Mouse (Mus musculus) limb, embryonic 15.5 days (tissue): ENCODE results near the gene Ssbp4. TPM values are rescaled to one million over a fixed set of nuclear protein-coding genes. Genes with fewer than 3 reads are reported as not detected.
A peak's percentile ranks its signal among the peaks of the same experiment; 100 is the strongest.

Experiments
- ATAC-seq: fragments of 200-750 bp; cut with Nextera tagmentation; 2 replicates; pipeline ENCODE4 v1.8.0; 2017; ENCODE audit warnings: low read depth, moderate TSS enrichment; ENCODE audit not compliant: insufficient number of reproducible peaks, low FRiP score, low TSS enrichment
- H3K27ac ChIP-seq: fragments of 300-500 bp; sonication (generic); 2 replicates; pipeline ENCODE4 v1.5.1; 2015; ENCODE audit warnings: moderate library complexity, mild to moderate bottlenecking, inconsistent platforms
- H3K27me3 ChIP-seq: fragments of 300-500 bp; sonication (generic); 2 replicates; pipeline ENCODE4 v1.6.1; 2015; ENCODE audit warnings: inconsistent platforms
- H3K36me3 ChIP-seq: fragments of 300-500 bp; sonication (generic); 2 replicates; pipeline ENCODE4 v1.6.1; 2015; ENCODE audit warnings: inconsistent platforms
- H3K4me1 ChIP-seq: fragments of 300-500 bp; sonication (generic); 2 replicates; pipeline ENCODE4 v1.6.1; 2015; ENCODE audit warnings: inconsistent platforms
- H3K4me2 ChIP-seq: fragments of 300-500 bp; sonication (generic); 2 replicates; pipeline ENCODE4 v1.6.1; 2015; ENCODE audit warnings: mild to moderate bottlenecking, inconsistent platforms
- H3K4me3 ChIP-seq: fragments of 300-500 bp; sonication (generic); 2 replicates; pipeline ENCODE4 v1.5.1; 2015; ENCODE audit warnings: mild to moderate bottlenecking, inconsistent platforms
- H3K9ac ChIP-seq: fragments of 300-500 bp; sonication (generic); 2 replicates; pipeline ENCODE4 v1.6.1; 2015; ENCODE audit warnings: inconsistent platforms
- H3K9me3 ChIP-seq: fragments of 300-500 bp; sonication (generic); 2 replicates; pipeline ENCODE4 v1.6.1; 2016; ENCODE audit warnings: inconsistent platforms
- WGBS: fragments of 180-500 bp; shearing (Covaris S2); methylation state at CpG from one replicate; pipeline ENCODE4 v1.1.7; 2015; 5-methylcytosine and 5-hydroxymethylcytosine counted together
- polyA plus RNA-seq: library from polyadenylated mRNA; unstranded; fragments of >200 nt; fragmentation: Nextera tagmentation; extraction: Ambion mirVana; gene quantifications from 2 replicates; pipeline ENCODE4 v1.2.1, GENCODE M21; 2015

The Ssbp4 gene
- polyA plus RNA-seq, 1 experiment from 2014 or later: 119 TPM

- peak overlapping the region; percentile 77 for H3K4me3 ChIP-seq
- H3K9me3 ChIP-seq: no peaks in the 10 kb centered on the region
- peak overlapping the region; percentile 44 for H3K9ac ChIP-seq
- H3K27ac ChIP-seq: peak overlapping the region; percentile 99
- WGBS: 0% methylated on average over 6 of the region's 6 CpGs
- H3K27me3 ChIP-seq: no peaks in the 10 kb centered on the region
- no peak for ATAC-seq
- no peaks in the 10 kb centered on the region for H3K36me3 ChIP-seq
- peaks cover 47% of the 10 kb centered on the region for H3K4me1 ChIP-seq
- H3K4me2 ChIP-seq: peak overlapping the region; percentile 95
Observed at GRCm38 (mm10) chr8:70611849-70612248, 3.2 kb upstream of the Ssbp4 start.

DNA sequence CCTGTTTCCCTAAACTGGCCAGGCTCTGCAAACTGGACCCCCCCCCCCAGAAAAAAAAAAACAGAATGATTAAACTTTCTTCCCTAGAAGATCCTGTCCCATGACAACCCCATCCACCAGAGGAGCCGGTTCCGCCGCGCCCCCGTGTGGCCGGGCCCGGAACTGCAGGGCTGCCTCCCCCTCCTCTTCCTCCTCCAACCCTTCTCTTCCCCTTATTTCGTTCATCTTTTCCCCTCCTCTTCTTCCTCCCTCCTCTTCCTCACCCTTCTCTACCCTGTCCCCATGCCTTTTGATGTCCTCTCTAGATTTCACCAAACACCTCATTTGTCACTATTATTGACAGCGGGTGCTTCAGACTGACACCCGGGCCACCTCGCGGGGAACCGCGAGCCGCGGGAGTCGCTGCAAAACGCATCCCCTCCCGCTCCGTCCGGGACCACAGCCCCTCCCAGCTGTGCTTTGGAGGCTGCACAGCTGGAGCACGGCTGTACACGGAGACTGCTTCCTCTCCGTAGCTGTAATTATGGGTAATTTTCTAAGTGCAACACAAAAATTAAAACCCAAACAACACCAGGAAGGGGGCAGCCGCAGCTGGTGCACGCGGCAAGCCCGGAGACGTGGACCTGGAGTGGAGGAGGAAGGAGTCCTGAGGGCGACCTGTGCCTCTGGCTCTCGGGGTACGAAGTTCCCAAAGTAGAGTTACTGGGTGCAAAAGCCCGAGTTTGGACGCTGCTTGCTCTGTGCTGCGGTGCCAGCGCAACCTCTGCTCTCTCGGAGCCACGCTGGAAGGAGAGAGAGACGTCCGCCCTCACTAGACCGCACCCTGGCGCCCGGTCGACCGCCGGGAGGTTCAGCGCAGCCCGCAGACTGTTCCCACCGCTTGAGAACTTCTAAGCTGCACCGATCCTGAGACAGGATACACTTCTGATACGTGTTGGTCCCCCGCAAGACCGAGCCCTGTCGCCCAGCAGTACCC, 2.4 kb upstream of the Ssbp4 start:
- H3K4me1 ChIP-seq: peaks cover 55% of the 10 kb centered on the region
- no peak for ATAC-seq
- WGBS: under 1% methylated on average over 54 of the region's 54 CpGs

GRCm38 (mm10) chr8:70609849-70610795, 1.4 kb upstream of the Ssbp4 start:
- peak overlapping the region; percentile 77 for H3K4me3 ChIP-seq
- ATAC-seq: peak; percentile 78
- H3K9ac ChIP-seq: peak overlapping the region; percentile 58
- no peaks in the 10 kb centered on the region for H3K9me3 ChIP-seq
- H3K4me2 ChIP-seq: peak overlapping the region; percentile 95
- no peaks in the 10 kb centered on the region for H3K27me3 ChIP-seq
- under 1% methylated on average over 42 of the region's 45 CpGs for WGBS
- H3K27ac ChIP-seq: peak overlapping the region; percentile 99
- H3K4me1 ChIP-seq: peaks cover 56% of the 10 kb centered on the region
- no peaks in the 10 kb centered on the region for H3K36me3 ChIP-seq

More for the DNA sequence above, 2.4 kb upstream of the Ssbp4 start:
- H3K27me3 ChIP-seq: no peaks in the 10 kb centered on the region
- peak overlapping the region; percentile 77 for H3K4me3 ChIP-seq
- peak overlapping the region; percentile 44 for H3K9ac ChIP-seq
- no peaks in the 10 kb centered on the region for H3K36me3 ChIP-seq
- no peaks in the 10 kb centered on the region for H3K9me3 ChIP-seq
- H3K4me2 ChIP-seq: peak overlapping the region; percentile 95
- H3K27ac ChIP-seq: peak overlapping the region; percentile 99

DNA sequence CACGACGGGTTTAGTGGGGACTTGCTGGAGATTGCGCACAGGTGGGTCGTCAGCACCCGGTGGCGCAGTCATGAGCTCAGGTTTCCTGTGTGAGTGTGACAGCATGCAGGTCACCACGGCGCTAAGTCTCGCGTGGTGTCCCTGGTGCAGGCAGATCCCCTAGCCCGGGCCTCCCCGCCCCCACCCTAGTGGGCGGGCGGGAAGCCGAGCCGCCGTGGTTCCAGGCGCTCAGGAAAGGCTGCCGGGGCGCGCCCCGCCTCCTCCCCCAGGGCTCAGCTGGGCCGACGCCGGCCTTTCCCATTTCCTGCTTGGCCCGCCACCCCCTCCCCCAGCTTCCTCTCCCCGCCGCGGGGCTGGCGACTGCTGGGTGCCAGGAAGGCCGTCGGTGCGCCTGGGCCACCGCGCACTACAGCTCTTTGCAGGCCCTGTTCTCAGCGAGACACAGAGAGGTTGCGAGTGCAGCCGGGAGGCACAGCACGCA, 736 bp upstream of the Ssbp4 start:
- Histone ChIP-seq H3K4me3 (peak overlapping the region; percentile 77), H3K4me2 (peak overlapping the region; percentile 95), H3K27me3 (no peaks in the 10 kb centered on the region), H3K9ac (peak overlapping the region; percentile 58), H3K4me1 (peaks cover 59% of the 10 kb centered on the region), H3K27ac (peak overlapping the region; percentile 99), H3K36me3 (0 out of 2 replicates have a peak, but pooled peaks cover 4% of the 10 kb centered on the region), H3K9me3 (no peaks in the 10 kb centered on the region)
- under 1% methylated on average over 38 of the region's 39 CpGs for WGBS
- ATAC-seq: peak; percentile 76

- peak overlapping the region; percentile 77 for H3K4me3 ChIP-seq
- H3K4me2 ChIP-seq: peak overlapping the region; percentile 95
- peak overlapping the region; percentile 99 for H3K27ac ChIP-seq
- H3K9me3 ChIP-seq: no peaks in the 10 kb centered on the region
- H3K27me3 ChIP-seq: no peaks in the 10 kb centered on the region
- no peak for ATAC-seq
- peak overlapping the region; percentile 85 for H3K9ac ChIP-seq
- H3K36me3 ChIP-seq: peaks cover 9% of the 10 kb centered on the region; the same call in 1 of the 2 replicates
- peaks cover 63% of the 10 kb centered on the region for H3K4me1 ChIP-seq
- 1% methylated on average over 72 of the region's 84 CpGs for WGBS
Observed at GRCm38 (mm10) chr8:70607898-70608748, 549 bp downstream of the Ssbp4 start.

DNA sequence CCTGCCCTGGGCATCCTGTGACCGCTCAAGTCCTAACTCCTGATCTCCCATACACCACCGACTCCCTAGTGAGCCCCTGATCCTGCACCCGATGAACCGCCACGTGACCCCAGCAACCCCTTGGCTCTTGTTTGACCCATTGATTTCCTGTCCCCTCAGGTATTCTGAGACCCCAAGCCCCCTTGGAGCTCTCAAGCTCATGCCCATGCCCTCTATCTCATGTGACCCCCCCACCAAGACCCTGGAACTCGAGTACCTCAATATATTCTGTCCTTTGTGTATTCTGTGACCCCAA, 1.1 kb downstream of the Ssbp4 start:
- H3K27me3 ChIP-seq: no peaks in the 10 kb centered on the region
- WGBS: 13% methylated on average over 6 of the region's 6 CpGs
- H3K9ac ChIP-seq: peak overlapping the region; percentile 85
- H3K4me1 ChIP-seq: peaks cover 63% of the 10 kb centered on the region
- ATAC-seq: no peak
- H3K36me3 ChIP-seq: peaks cover 15% of the 10 kb centered on the region; the same call in 1 of the 2 replicates
- H3K4me2 ChIP-seq: peak overlapping the region; percentile 95
- peak overlapping the region; percentile 77 for H3K4me3 ChIP-seq
- no peaks in the 10 kb centered on the region for H3K9me3 ChIP-seq
- peak overlapping the region; percentile 99 for H3K27ac ChIP-seq

- WGBS: 51% methylated on average over 18 of the region's 18 CpGs
- Histone ChIP-seq H3K9ac (peak overlapping the region; percentile 85), H3K27me3 (no peaks in the 10 kb centered on the region), H3K4me2 (peak overlapping the region; percentile 95), H3K9me3 (no peaks in the 10 kb centered on the region), H3K4me1 (peaks cover 60% of the 10 kb centered on the region), H3K4me3 (peak overlapping the region; percentile 77), H3K27ac (peak overlapping the region; percentile 99; the same call in 1 of the 2 replicates), H3K36me3 (peaks cover 20% of the 10 kb centered on the region; the same call in 1 of the 2 replicates)
- ATAC-seq: no peak
Observed at GRCm38 (mm10) chr8:70606780-70607602, 1.7 kb downstream of the Ssbp4 start.

GRCm38 (mm10) chr8:70605871-70606779, 2.5 kb downstream of the Ssbp4 start:
- H3K4me1 ChIP-seq: peaks cover 57% of the 10 kb centered on the region
- H3K9me3 ChIP-seq: no peaks in the 10 kb centered on the region
- peaks cover 23% of the 10 kb centered on the region; the same call in 1 of the 2 replicates for H3K36me3 ChIP-seq
- no peaks in the 10 kb centered on the region for H3K27me3 ChIP-seq
- no peak for ATAC-seq
- H3K4me3 ChIP-seq: 0 out of 2 replicates have a peak overlapping the region, but pooled peaks have one; percentile 77
- no peak overlapping the region for H3K4me2 ChIP-seq
- no peak overlapping the region for H3K9ac ChIP-seq
- WGBS: 86% methylated on average over 9 of the region's 9 CpGs
- no peak overlapping the region for H3K27ac ChIP-seq

DNA sequence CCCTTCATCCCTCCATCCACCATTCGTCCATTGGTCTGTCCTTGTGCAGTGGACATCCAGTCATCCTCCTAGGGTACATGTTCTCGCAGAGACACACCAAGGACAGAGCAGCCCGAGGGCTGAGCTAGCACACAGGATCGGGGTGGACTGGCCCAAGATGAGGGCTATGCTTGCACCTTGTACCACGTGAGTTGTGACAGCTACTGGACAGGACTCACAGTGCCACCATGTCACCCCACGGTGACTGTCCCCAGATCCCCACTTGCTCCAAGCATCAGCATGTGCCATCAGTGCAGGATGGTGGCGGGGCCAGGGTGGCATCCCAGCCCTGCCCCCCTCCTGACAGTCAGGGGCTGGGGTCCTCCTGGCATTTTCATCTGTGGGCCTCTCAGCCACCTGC, 4.1 kb downstream of the Ssbp4 start:
- WGBS: 88% methylated on average over 7 of the region's 7 CpGs
- no peaks in the 10 kb centered on the region for H3K9me3 ChIP-seq
- H3K4me3 ChIP-seq: no peak overlapping the region
- peaks cover 26% of the 10 kb centered on the region; the same call in 1 of the 2 replicates for H3K36me3 ChIP-seq
- H3K4me1 ChIP-seq: peaks cover 57% of the 10 kb centered on the region
- H3K9ac ChIP-seq: no peak overlapping the region
- H3K27ac ChIP-seq: no peak overlapping the region
- H3K27me3 ChIP-seq: no peaks in the 10 kb centered on the region
- no peak overlapping the region for H3K4me2 ChIP-seq
- ATAC-seq: no peak
